Mouse (Mus musculus): ENCODE results near the gene Rftn1.

Gene Rftn1

GRCm38 (mm10) chr17:50170935-50171545, 19.4 kb downstream of the Rftn1 start:
- DNase-seq (ENCODE audit: low read depth, low spot score): no peak

GRCm38 (mm10) chr17:50169946-50170427, 20.5 kb downstream of the Rftn1 start:
- DNase-seq (ENCODE audit: low read depth, low spot score): no peak

GRCm38 (mm10) chr17:50160904-50161805, 29.3 kb downstream of the Rftn1 start:
- no peak for DNase-seq (ENCODE audit: low read depth, low spot score)

GRCm38 (mm10) chr17:50160357-50160756, 30.1 kb downstream of the Rftn1 start:
- DNase-seq (ENCODE audit: low read depth, low spot score): no peak

- DNase-seq (ENCODE audit: low read depth, low spot score): no peak
These were observed 30.7 kb downstream of the Rftn1 start for GRCm38 (mm10) chr17:50159816-50160215.

- no peak for DNase-seq (ENCODE audit: low read depth, low spot score)
These were observed 31.9 kb downstream of the Rftn1 start for GRCm38 (mm10) chr17:50158565-50158964.

- no peak for DNase-seq (ENCODE audit: low read depth, low spot score)
These were observed 33.0 kb downstream of the Rftn1 start for GRCm38 (mm10) chr17:50157190-50158150.

GRCm38 (mm10) chr17:50152085-50152484, 38.4 kb downstream of the Rftn1 start:
- DNase-seq (ENCODE audit: low read depth, low spot score): no peak

GRCm38 (mm10) chr17:50151208-50151723, 39.2 kb downstream of the Rftn1 start:
- no peak for DNase-seq (ENCODE audit: low read depth, low spot score)

GRCm38 (mm10) chr17:50150416-50151207, 39.9 kb downstream of the Rftn1 start:
- peak; percentile 38 for DNase-seq (ENCODE audit: low read depth, low spot score)

GRCm38 (mm10) chr17:50149690-50150210, 40.7 kb downstream of the Rftn1 start:
- no peak for DNase-seq (ENCODE audit: low read depth, low spot score)

- DNase-seq (ENCODE audit: low read depth, low spot score): no peak
These were observed 42.5 kb downstream of the Rftn1 start for GRCm38 (mm10) chr17:50147831-50148587.

- DNase-seq (ENCODE audit: low read depth, low spot score): no peak
These were observed 47.1 kb downstream of the Rftn1 start for GRCm38 (mm10) chr17:50143354-50143753.

GRCm38 (mm10) chr17:50142553-50142952, 47.9 kb downstream of the Rftn1 start:
- no peak for DNase-seq (ENCODE audit: low read depth, low spot score)

- no peak for DNase-seq (ENCODE audit: low read depth, low spot score)
These were observed 48.3 kb downstream of the Rftn1 start for GRCm38 (mm10) chr17:50142151-50142550.

- DNase-seq (ENCODE audit: low read depth, low spot score): no peak
These were observed 54.4 kb downstream of the Rftn1 start for GRCm38 (mm10) chr17:50136060-50136459.

- no peak for DNase-seq (ENCODE audit: low read depth, low spot score)
These were observed 55.0 kb downstream of the Rftn1 start for GRCm38 (mm10) chr17:50135466-50135865.

GRCm38 (mm10) chr17:50131698-50132097, 58.8 kb downstream of the Rftn1 start:
- no peak for DNase-seq (ENCODE audit: low read depth, low spot score)

- no peak for DNase-seq (ENCODE audit: low read depth, low spot score)
These were observed 60.1 kb downstream of the Rftn1 start for GRCm38 (mm10) chr17:50130421-50130820.

GRCm38 (mm10) chr17:50128392-50128791, 62.1 kb downstream of the Rftn1 start:
- no peak for DNase-seq (ENCODE audit: low read depth, low spot score)
